Mouse (Mus musculus) c-Kit-positive CD71-positive TER-119-positive erythroid progenitor cells, embryonic 14.5 days (primary cell): ENCODE measurements around the gene Ppm1h.
A peak's percentile ranks its signal among the peaks of the same experiment; 100 is the strongest.
"Not testable (repeated sequence)": the region's sequence is repeated elsewhere in the genome, so short reads cannot be mapped to it uniquely, and the experiment has no call there.

Experiments
- DNase-seq: peaks from one replicate; pipeline ENCODE4 v3.0.0-alpha.2; 2013; ENCODE audit warnings: low spot score

The Ppm1h gene

GRCm38 (mm10) chr10:122894555-122895069 is 216.1 kb downstream of the Ppm1h start:
- DNase-seq: no peak

GRCm38 (mm10) chr10:122895121-122895770 is 216.7 kb downstream of the Ppm1h start:
- peak; percentile 17 for DNase-seq

GRCm38 (mm10) chr10:122899971-122900370 is 221.4 kb downstream of the Ppm1h start:
- DNase-seq: no peak

GRCm38 (mm10) chr10:122900466-122900865 is 221.9 kb downstream of the Ppm1h start:
- no peak for DNase-seq

GRCm38 (mm10) chr10:122901379-122901778 is 222.8 kb downstream of the Ppm1h start:
- no peak for DNase-seq

GRCm38 (mm10) chr10:122909406-122910032 is 231.0 kb downstream of the Ppm1h start:
- no peak for DNase-seq

- no peak for DNase-seq
Measured at GRCm38 (mm10) chr10:122910798-122911225, 232.2 kb downstream of the Ppm1h start.

- no peak for DNase-seq
Measured at GRCm38 (mm10) chr10:122911668-122912067, 233.1 kb downstream of the Ppm1h start.

- DNase-seq: no peak
Measured at GRCm38 (mm10) chr10:122912086-122912690, 233.6 kb downstream of the Ppm1h start.

GRCm38 (mm10) chr10:122912701-122913368 is 234.3 kb downstream of the Ppm1h start:
- DNase-seq: no peak

GRCm38 (mm10) chr10:122913393-122913792 is 234.8 kb downstream of the Ppm1h start:
- no peak for DNase-seq

GRCm38 (mm10) chr10:122915905-122916304 is 237.3 kb downstream of the Ppm1h start:
- DNase-seq: no peak

- no peak for DNase-seq
Measured at GRCm38 (mm10) chr10:122917648-122918324, 239.2 kb downstream of the Ppm1h start.

- no peak for DNase-seq
Measured at GRCm38 (mm10) chr10:122918325-122918694, 239.7 kb downstream of the Ppm1h start.

GRCm38 (mm10) chr10:122918754-122919153 is 240.2 kb downstream of the Ppm1h start:
- DNase-seq: no peak

- DNase-seq: no peak
Measured at GRCm38 (mm10) chr10:122919416-122919815, 240.9 kb downstream of the Ppm1h start.

- no peak for DNase-seq
Measured at GRCm38 (mm10) chr10:122920218-122920795, 241.7 kb downstream of the Ppm1h start.

- no peak for DNase-seq
Measured at GRCm38 (mm10) chr10:122922226-122922625, 243.7 kb downstream of the Ppm1h start.

GRCm38 (mm10) chr10:122924571-122924970 is 246.0 kb downstream of the Ppm1h start:
- not testable (repeated sequence) for DNase-seq

GRCm38 (mm10) chr10:122926275-122926674 is 247.7 kb downstream of the Ppm1h start:
- DNase-seq: no peak

GRCm38 (mm10) chr10:122930520-122930919 is 252.0 kb downstream of the Ppm1h start:
- no peak for DNase-seq
